Mouse (Mus musculus): ENCODE measurements at regions not wholly inside any gene's neighbourhood (a gene's known extent, or its start where the extent isn't known, plus 50 kb on each side); places are given as distances from the start of the nearest gene placed in this dataset.
A peak's percentile ranks its signal among the peaks of the same experiment; 100 is the strongest.

- TF ChIP-seq CTCF (IDR thresholded peaks at IDR 0.05; ENCODE audit: low read depth) (no peak), EP300 (IDR thresholded peaks at IDR 0.05; ENCODE audit: low read depth) (0 out of 2 replicates have a peak, but pooled peaks have one; percentile 33)
Observed at GRCm38 (mm10) chr2:19744986-19745660, 87.6 kb downstream of the Otud1 start.

Measured in liver, postnatal 0 days (tissue).